Mouse (Mus musculus) lung, adult 2 months (tissue): ENCODE results near the gene Ass1.

Experiments
- CTCF ChIP-seq: fragments of 200-500 bp; IDR thresholded peaks from 2 replicates; pipeline ENCODE4 v1.5.1; 2011; ENCODE audit warnings: mild to moderate bottlenecking, low read length, control low read depth; ENCODE audit not compliant: insufficient read depth
- POLR2A ChIP-seq: fragments of 200-500 bp; IDR thresholded peaks from 2 replicates; pipeline ENCODE4 v1.6.1; 2011; ENCODE audit warnings: low read depth, mild to moderate bottlenecking, control low read depth, low read length, borderline replicate concordance; ENCODE audit errors: extremely low read depth

DNA sequence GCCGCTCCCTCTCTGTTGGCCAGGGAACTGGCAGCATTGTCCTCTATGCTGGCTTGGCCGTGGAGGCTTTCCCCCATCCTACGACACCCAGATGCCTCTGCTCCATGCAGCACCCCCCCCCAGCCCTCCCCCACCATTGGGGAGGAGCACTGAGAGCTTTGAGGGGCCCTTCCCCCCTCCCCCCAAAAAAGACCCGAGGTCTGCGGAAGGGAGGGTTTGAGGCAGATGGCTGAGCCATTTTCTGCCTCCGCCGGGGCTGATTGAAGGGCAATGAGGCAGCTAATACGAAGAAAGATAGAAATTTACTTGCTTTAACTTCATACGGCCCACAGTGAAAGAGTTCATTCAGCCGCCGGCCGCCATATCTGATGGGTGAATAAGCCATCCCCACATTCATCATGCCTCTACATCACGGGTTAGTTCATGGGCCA, 25.1 kb downstream of the Ass1 start:
- TF ChIP-seq CTCF = no peak
- no peak for TF ChIP-seq POLR2A
